Mouse (Mus musculus) stomach, postnatal 0 days (tissue): Measurements from ENCODE around the gene Fam184b.

Experiments
- CTCF ChIP-seq: IDR thresholded peaks from 2 replicates; pipeline ENCODE4 v1.5.1; 2016; ENCODE audit warnings: antibody characterized with exemption, low read depth, mild to moderate bottlenecking, moderate library complexity
- EP300 ChIP-seq: optimal IDR thresholded peaks from 2 replicates; pipeline ENCODE3; 2016; ENCODE audit warnings: antibody characterized with exemption

GRCm38 (mm10) chr5:45512908-45513307 is 126.5 kb downstream of the Fam184b start:
- TF ChIP-seq CTCF (no peak), EP300 (no peak)
